Mouse (Mus musculus) midbrain, embryonic 12.5 days (tissue): ENCODE measurements around the gene Rita1. TPM values are rescaled to one million over a fixed set of nuclear protein-coding genes. Genes with fewer than 3 reads are reported as not detected.

ENCODE experiments used
- ATAC-seq: fragments of 200-750 bp; cut with Nextera tagmentation; 2 replicates; pipeline ENCODE4 v1.8.0; 2017; ENCODE audit warnings: low read depth, moderate TSS enrichment, moderate library complexity; ENCODE audit not compliant: low FRiP score
- H3K27ac ChIP-seq: fragments of 300-500 bp; sonication (generic); replicated peaks from 2 replicates; pipeline ENCODE4 v1.5.1; 2016; ENCODE audit warnings: mild to moderate bottlenecking
- H3K27me3 ChIP-seq: fragments of 300-500 bp; sonication (generic); 2 replicates; pipeline ENCODE4 v1.6.1; 2016; ENCODE audit warnings: mild to moderate bottlenecking
- H3K36me3 ChIP-seq: fragments of 300-500 bp; sonication (generic); 2 replicates; pipeline ENCODE4 v1.6.1; 2016
- H3K4me1 ChIP-seq: fragments of 300-500 bp; sonication (generic); 2 replicates; pipeline ENCODE4 v1.6.1; 2016
- H3K4me2 ChIP-seq: fragments of 300-500 bp; sonication (generic); replicated peaks from 2 replicates; pipeline ENCODE4 v1.6.1; 2016; ENCODE audit warnings: mild to moderate bottlenecking, moderate library complexity
- H3K4me3 ChIP-seq: fragments of 300-500 bp; sonication (generic); 2 replicates; pipeline ENCODE4 v1.5.1; 2016; ENCODE audit warnings: mild to moderate bottlenecking
- H3K9ac ChIP-seq: fragments of 300-500 bp; sonication (generic); replicated peaks from 2 replicates; pipeline ENCODE4 v1.6.1; 2016; ENCODE audit warnings: mild to moderate bottlenecking, moderate library complexity
- H3K9me3 ChIP-seq: fragments of 300-500 bp; sonication (generic); 2 replicates; pipeline ENCODE4 v1.6.1; 2016; ENCODE audit warnings: mild to moderate bottlenecking
- whole genome bisulfite sequencing: fragments of 180-500 bp; shearing (Covaris S2); methylation state at CpG from one replicate; pipeline ENCODE4 v1.1.7; 2016; 5-methylcytosine and 5-hydroxymethylcytosine counted together
- polyA plus RNA-seq: library from polyadenylated mRNA; unstranded; fragments of >200 nt; fragmentation: Nextera tagmentation; extraction: Ambion mirVana; gene quantifications from 2 replicates; pipeline ENCODE4 v1.2.1, GENCODE M21; 2016

Gene Rita1
- polyA plus RNA-seq, 1 experiment from 2014 or later = 16.0 TPM

- H3K36me3 ChIP-seq = no peaks in the 10 kb centered on the region
- ATAC-seq = no peak
- peaks cover 14% of the 10 kb centered on the region for H3K4me1 ChIP-seq
- no peak overlapping the region for H3K4me2 ChIP-seq
- H3K9ac ChIP-seq = no peak overlapping the region
- WGBS = 70% methylated on average over 6 of the region's 6 CpGs
- H3K9me3 ChIP-seq = no peaks in the 10 kb centered on the region
- peaks cover 57% of the 10 kb centered on the region for H3K27me3 ChIP-seq
- no peak overlapping the region for H3K4me3 ChIP-seq
- H3K27ac ChIP-seq = no peak overlapping the region
Measured at GRCm38 (mm10) chr5:120645851-120646250, 33.5 kb upstream of the Rita1 start.

- H3K4me1 ChIP-seq = peaks cover 10% of the 10 kb centered on the region
- no peak overlapping the region for H3K27ac ChIP-seq
- H3K36me3 ChIP-seq = no peaks in the 10 kb centered on the region
- no peak overlapping the region for H3K4me2 ChIP-seq
- H3K4me3 ChIP-seq = no peak overlapping the region
- ATAC-seq = no peak
- WGBS = 86% methylated on average over 3 of the region's 3 CpGs
- no peak overlapping the region for H3K9ac ChIP-seq
- H3K27me3 ChIP-seq = peaks cover 40% of the 10 kb centered on the region
- no peaks in the 10 kb centered on the region for H3K9me3 ChIP-seq
Measured at GRCm38 (mm10) chr5:120644227-120644626, 31.8 kb upstream of the Rita1 start.

- Histone ChIP-seq H3K36me3 (no peaks in the 10 kb centered on the region), H3K27ac (no peak overlapping the region), H3K4me1 (peaks cover 3% of the 10 kb centered on the region), H3K4me3 (no peak overlapping the region), H3K4me2 (no peak overlapping the region), H3K9me3 (no peaks in the 10 kb centered on the region), H3K9ac (no peak overlapping the region), H3K27me3 (peaks cover 33% of the 10 kb centered on the region)
- 86% methylated on average over 14 of the region's 14 CpGs for WGBS
- ATAC-seq = no peak
Measured at GRCm38 (mm10) chr5:120643365-120644085, 31.1 kb upstream of the Rita1 start.

GRCm38 (mm10) chr5:120640094-120640493 is 27.7 kb upstream of the Rita1 start:
- no peak for ATAC-seq
- no peak overlapping the region for H3K27ac ChIP-seq
- H3K9me3 ChIP-seq = no peaks in the 10 kb centered on the region
- H3K36me3 ChIP-seq = no peaks in the 10 kb centered on the region
- H3K27me3 ChIP-seq = 0 out of 2 replicates have a peak, but pooled peaks cover 7% of the 10 kb centered on the region
- no peak overlapping the region for H3K9ac ChIP-seq
- H3K4me2 ChIP-seq = no peak overlapping the region
- 90% methylated on average over 7 of the region's 7 CpGs for WGBS
- no peak overlapping the region for H3K4me3 ChIP-seq
- no peaks in the 10 kb centered on the region for H3K4me1 ChIP-seq

GRCm38 (mm10) chr5:120635633-120636032 is 23.2 kb upstream of the Rita1 start:
- no peaks in the 10 kb centered on the region for H3K36me3 ChIP-seq
- H3K4me2 ChIP-seq = no peak overlapping the region
- no peaks in the 10 kb centered on the region for H3K9me3 ChIP-seq
- no peak overlapping the region for H3K4me3 ChIP-seq
- no peak for ATAC-seq
- H3K4me1 ChIP-seq = 0 out of 2 replicates have a peak, but pooled peaks cover 5% of the 10 kb centered on the region
- H3K27me3 ChIP-seq = peaks cover 16% of the 10 kb centered on the region
- H3K9ac ChIP-seq = no peak overlapping the region
- no peak overlapping the region for H3K27ac ChIP-seq
- WGBS = 92% methylated on average over 5 of the region's 5 CpGs

GRCm38 (mm10) chr5:120634860-120635259 is 22.5 kb upstream of the Rita1 start:
- H3K4me2 ChIP-seq = no peak overlapping the region
- no peak overlapping the region for H3K4me3 ChIP-seq
- H3K36me3 ChIP-seq = no peaks in the 10 kb centered on the region
- no peaks in the 10 kb centered on the region for H3K9me3 ChIP-seq
- H3K4me1 ChIP-seq = 0 out of 2 replicates have a peak, but pooled peaks cover 5% of the 10 kb centered on the region
- H3K9ac ChIP-seq = no peak overlapping the region
- no peak for ATAC-seq
- peaks cover 24% of the 10 kb centered on the region for H3K27me3 ChIP-seq
- H3K27ac ChIP-seq = no peak overlapping the region
- 59% methylated on average over 5 of the region's 5 CpGs for WGBS

GRCm38 (mm10) chr5:120634131-120634530 is 21.7 kb upstream of the Rita1 start, which contains the start of gene Cfap73:
Gene Cfap73, minus strand, starts transcription at chr5:120634235.
- Histone ChIP-seq H3K9me3 (no peaks in the 10 kb centered on the region), H3K36me3 (no peaks in the 10 kb centered on the region), H3K27me3 (peaks cover 30% of the 10 kb centered on the region), H3K4me3 (no peak within 1 kb of the TSS), H3K9ac (no peak within 1 kb of the TSS), H3K27ac (no peak within 1 kb of the TSS), H3K4me2 (no peak within 1 kb of the TSS), H3K4me1 (0 out of 2 replicates have a peak, but pooled peaks cover 5% of the 10 kb centered on the region)
- WGBS = 62% methylated on average over 9 of the region's 9 CpGs
- ATAC-seq = no peak

- Histone ChIP-seq H3K4me1 (peaks cover 14% of the 10 kb centered on the region; the same call in 1 of the 2 replicates), H3K4me3 (no peak overlapping the region), H3K27ac (no peak overlapping the region), H3K4me2 (no peak overlapping the region), H3K9me3 (no peaks in the 10 kb centered on the region), H3K9ac (no peak overlapping the region), H3K36me3 (peaks cover 14% of the 10 kb centered on the region), H3K27me3 (peaks cover 30% of the 10 kb centered on the region)
- WGBS = 88% methylated on average over 5 of the region's 5 CpGs
- no peak for ATAC-seq
Measured at GRCm38 (mm10) chr5:120631892-120632291, 19.5 kb upstream of the Rita1 start.

- no peak overlapping the region for H3K4me3 ChIP-seq
Measured at GRCm38 (mm10) chr5:120631128-120631527, 18.7 kb upstream of the Rita1 start.

GRCm38 (mm10) chr5:120628624-120629023 is 16.2 kb upstream of the Rita1 start:
- Histone ChIP-seq H3K4me1 (peaks cover 10% of the 10 kb centered on the region; the same call in 1 of the 2 replicates), H3K9me3 (no peaks in the 10 kb centered on the region), H3K27ac (no peak overlapping the region), H3K36me3 (peaks cover 46% of the 10 kb centered on the region), H3K27me3 (peaks cover 30% of the 10 kb centered on the region), H3K4me3 (no peak overlapping the region), H3K4me2 (no peak overlapping the region), H3K9ac (no peak overlapping the region)
- ATAC-seq = no peak
- WGBS = 85% methylated on average over 7 of the region's 7 CpGs

More at GRCm38 (mm10) chr5:120631128-120631527, 18.7 kb upstream of the Rita1 start:
- no peak for ATAC-seq
- H3K27me3 ChIP-seq = peaks cover 30% of the 10 kb centered on the region
- no peak overlapping the region for H3K9ac ChIP-seq
- H3K27ac ChIP-seq = no peak overlapping the region
- peak overlapping the region; percentile 14 for H3K4me2 ChIP-seq
- 11% methylated on average over 29 of the region's 29 CpGs for WGBS
- peaks cover 21% of the 10 kb centered on the region for H3K36me3 ChIP-seq
- no peaks in the 10 kb centered on the region for H3K9me3 ChIP-seq
- peaks cover 14% of the 10 kb centered on the region; the same call in 1 of the 2 replicates for H3K4me1 ChIP-seq

- Histone ChIP-seq H3K27me3 (peaks cover 26% of the 10 kb centered on the region), H3K4me3 (no peak overlapping the region), H3K4me1 (peaks cover 10% of the 10 kb centered on the region), H3K27ac (no peak overlapping the region), H3K4me2 (no peak overlapping the region), H3K9me3 (no peaks in the 10 kb centered on the region), H3K36me3 (peaks cover 56% of the 10 kb centered on the region), H3K9ac (0 out of 2 replicates have a peak overlapping the region, but pooled peaks have one; percentile 11)
- 82% methylated on average over 15 of the region's 15 CpGs for WGBS
- ATAC-seq = peak; percentile 35; the same call in 1 of the 2 replicates
Measured at GRCm38 (mm10) chr5:120627515-120628300, 15.3 kb upstream of the Rita1 start.

- H3K27ac ChIP-seq = no peak overlapping the region
- peaks cover 15% of the 10 kb centered on the region for H3K27me3 ChIP-seq
- H3K36me3 ChIP-seq = peaks cover 69% of the 10 kb centered on the region
- WGBS = 27% methylated on average over 17 of the region's 19 CpGs
- H3K9me3 ChIP-seq = no peaks in the 10 kb centered on the region
- no peak for ATAC-seq
- H3K9ac ChIP-seq = no peak overlapping the region
- no peak overlapping the region for H3K4me2 ChIP-seq
- no peak overlapping the region for H3K4me3 ChIP-seq
- H3K4me1 ChIP-seq = peaks cover 12% of the 10 kb centered on the region
Measured at GRCm38 (mm10) chr5:120626399-120626798, 14.0 kb upstream of the Rita1 start.
